Mouse (Mus musculus) lung, adult 2 months (tissue): Measurements from ENCODE around the gene Dip2a. TPM values are rescaled to one million over a fixed set of nuclear protein-coding genes. Genes with fewer than 3 reads are reported as not detected.

ENCODE experiments used
- DNase-seq: peaks from one replicate; pipeline ENCODE4 v3.0.0; 2022
- H3K4me1 ChIP-seq: fragments of 200-500 bp; 2 replicates; pipeline ENCODE4 v1.6.1; 2011; ENCODE audit warnings: low read length; ENCODE audit not compliant: control insufficient read depth, insufficient read depth
- H3K4me3 ChIP-seq: fragments of 200-500 bp; replicated peaks from 2 replicates; pipeline ENCODE3; 2011; ENCODE audit warnings: low read depth, mild to moderate bottlenecking, control low read depth, low read length; ENCODE audit errors: extremely low read depth
- CTCF ChIP-seq: fragments of 200-500 bp; IDR thresholded peaks from 2 replicates; pipeline ENCODE4 v1.5.1; 2011; ENCODE audit warnings: mild to moderate bottlenecking, low read length, control low read depth; ENCODE audit not compliant: insufficient read depth
- POLR2A ChIP-seq: fragments of 200-500 bp; IDR thresholded peaks from 2 replicates; pipeline ENCODE4 v1.6.1; 2011; ENCODE audit warnings: low read depth, mild to moderate bottlenecking, control low read depth, low read length, borderline replicate concordance; ENCODE audit errors: extremely low read depth
- WGBS: fragments of 180-500 bp; shearing (Covaris S2); methylation state at CpG from one replicate; pipeline ENCODE4 v1.1.7; 2018; 5-methylcytosine and 5-hydroxymethylcytosine counted together
- polyA plus RNA-seq: library from polyadenylated mRNA; depleted of rRNA; stranded (reverse); fragments of >200 nt; gene quantifications from 2 replicates; pipeline ENCODE4 v1.2.3, GENCODE M21; 2012; rRNA removed

Gene Dip2a
- polyA plus RNA-seq, 1 experiment = 25.3 TPM

- no peak for TF ChIP-seq CTCF
- no peak for TF ChIP-seq POLR2A
- 74% methylated on average over 1 of the region's 1 CpGs for WGBS
- no peaks in the 10 kb centered on the region; the same call in 1 of the 2 replicates for H3K4me1 ChIP-seq
- no peak for DNase-seq
- H3K4me3 ChIP-seq = no peak overlapping the region
These were observed 115.5 kb downstream of the Dip2a start for GRCm38 (mm10) chr10:76229627-76230026.

- no peak for TF ChIP-seq POLR2A
- TF ChIP-seq CTCF = no peak
- no peak overlapping the region for H3K4me3 ChIP-seq
- 94% methylated on average over 11 of the region's 11 CpGs for WGBS
- H3K4me1 ChIP-seq = no peaks in the 10 kb centered on the region; the same call in 1 of the 2 replicates
- no peak for DNase-seq
These were observed 119.1 kb downstream of the Dip2a start for GRCm38 (mm10) chr10:76225944-76226343.

- 70% methylated on average over 9 of the region's 9 CpGs for WGBS
- TF ChIP-seq CTCF (no peak), POLR2A (no peak)
- Histone ChIP-seq H3K4me1 (no peaks in the 10 kb centered on the region), H3K4me3 (no peak overlapping the region)
- DNase-seq = no peak
These were observed 126.9 kb downstream of the Dip2a start for GRCm38 (mm10) chr10:76218240-76218639.

GRCm38 (mm10) chr10:76217056-76217455, 128.0 kb downstream of the Dip2a start:
- TF ChIP-seq CTCF = no peak
- no peak for TF ChIP-seq POLR2A

GRCm38 (mm10) chr10:76214161-76214560, 130.9 kb downstream of the Dip2a start:
- no peak for DNase-seq
- no peak for TF ChIP-seq CTCF
- no peak for TF ChIP-seq POLR2A
- WGBS = 90% methylated on average over 4 of the region's 4 CpGs
- no peaks in the 10 kb centered on the region for H3K4me1 ChIP-seq
- no peak overlapping the region for H3K4me3 ChIP-seq

More at GRCm38 (mm10) chr10:76217056-76217455, 128.0 kb downstream of the Dip2a start:
- H3K4me1 ChIP-seq = no peaks in the 10 kb centered on the region
- WGBS = 97% methylated on average over 17 of the region's 17 CpGs
- H3K4me3 ChIP-seq = no peak overlapping the region
- no peak for DNase-seq

- TF ChIP-seq CTCF = no peak
- no peak for TF ChIP-seq POLR2A
- no peak overlapping the region for H3K4me3 ChIP-seq
- WGBS = 92% methylated on average over 6 of the region's 6 CpGs
- H3K4me1 ChIP-seq = no peaks in the 10 kb centered on the region
- no peak for DNase-seq
These were observed 133.0 kb downstream of the Dip2a start for GRCm38 (mm10) chr10:76212121-76212520.

GRCm38 (mm10) chr10:76210806-76211205, 134.3 kb downstream of the Dip2a start:
- H3K4me3 ChIP-seq = no peak overlapping the region
- 96% methylated on average over 7 of the region's 7 CpGs for WGBS
- TF ChIP-seq CTCF (no peak), POLR2A (no peak)
- H3K4me1 ChIP-seq = no peaks in the 10 kb centered on the region
- DNase-seq = no peak

Other genes with a start within 250 kb of the Dip2a start
- gene Slc5a4b, start 234.3 kb downstream of the Dip2a start, polyA plus RNA-seq = not detected in 2 replicates
- gene Slc5a4a, start 197.8 kb downstream of the Dip2a start, polyA plus RNA-seq = not detected in 2 replicates
- 81.3 and 101 TPM in 2 replicates for gene Prmt2, start 107.4 kb downstream of the Dip2a start, polyA plus RNA-seq
- gene S100b, start 91.4 kb downstream of the Dip2a start, polyA plus RNA-seq = 1.4 and 3.1 TPM in 2 replicates
- gene AC141477.1, start 95.2 kb upstream of the Dip2a start, polyA plus RNA-seq = not detected in 2 replicates
- 35.6 and 38.0 TPM in 2 replicates for gene Pcnt, start 97.5 kb upstream of the Dip2a start, polyA plus RNA-seq
- 36.0 and 44.3 TPM in 2 replicates for gene 2610028H24Rik, start 103.8 kb upstream of the Dip2a start, polyA plus RNA-seq
- 17.6 and 21.0 TPM in 2 replicates for gene Mcm3ap, start 123.6 kb upstream of the Dip2a start, polyA plus RNA-seq
- 2.0 and 2.5 TPM in 2 replicates for gene Ybey, start 123.8 kb upstream of the Dip2a start, polyA plus RNA-seq
- gene Lss, start 186.3 kb upstream of the Dip2a start, polyA plus RNA-seq = 20.7 and 30.0 TPM in 2 replicates
- gene Spatc1l, start 217.0 kb upstream of the Dip2a start, polyA plus RNA-seq = 0.22 and 0.28 TPM in 2 replicates
- gene Ftcd, start 230.4 kb upstream of the Dip2a start, polyA plus RNA-seq = 0.03 and 0.24 TPM in 2 replicates